Mouse (Mus musculus) embryonic facial prominence, embryonic 11.5 days (tissue): ENCODE data around the gene Borcs6. TPM values are rescaled to one million over a fixed set of nuclear protein-coding genes. Genes with fewer than 3 reads are reported as not detected.

Experiments used
- ATAC-seq: fragments of 200-750 bp; cut with Nextera tagmentation; replicated peaks from 2 replicates; pipeline ENCODE4 v1.8.0; 2017; ENCODE audit warnings: low read depth; ENCODE audit not compliant: insufficient number of reproducible peaks, low FRiP score, low TSS enrichment
- DNase-seq: peaks from one replicate; pipeline ENCODE4 v3.0.0-alpha.2; 2015; ENCODE audit warnings: low spot score
- H3K27ac ChIP-seq: fragments of 300-500 bp; sonication (generic); replicated peaks from 2 replicates; pipeline ENCODE4 v1.5.1; 2014; ENCODE audit warnings: mild to moderate bottlenecking, low read depth, low read length, control low read depth
- H3K27me3 ChIP-seq: fragments of 300-500 bp; sonication (generic); 2 replicates; pipeline ENCODE4 v1.6.1; 2014; ENCODE audit warnings: mild to moderate bottlenecking, low read length, moderate library complexity, mixed read lengths; ENCODE audit not compliant: control insufficient read depth, insufficient read depth
- H3K36me3 ChIP-seq: fragments of 300-500 bp; sonication (generic); replicated peaks from 2 replicates; pipeline ENCODE4 v1.6.1; 2014; ENCODE audit warnings: low read depth, mild to moderate bottlenecking, low read length, moderate library complexity, mixed read lengths; ENCODE audit not compliant: control insufficient read depth, insufficient read depth
- H3K4me1 ChIP-seq: fragments of 300-500 bp; sonication (generic); 2 replicates; pipeline ENCODE4 v1.6.1; 2014; ENCODE audit warnings: low read length, mixed read lengths; ENCODE audit not compliant: control insufficient read depth, insufficient read depth
- H3K4me2 ChIP-seq: fragments of 300-500 bp; sonication (generic); 2 replicates; pipeline ENCODE4 v1.6.1; 2014; ENCODE audit warnings: low read depth, mild to moderate bottlenecking, control low read depth, low read length, moderate library complexity
- H3K4me3 ChIP-seq: fragments of 300-500 bp; sonication (generic); 2 replicates; pipeline ENCODE4 v1.5.1; 2014; ENCODE audit warnings: low read depth, low read length, control low read depth
- H3K9ac ChIP-seq: fragments of 300-500 bp; sonication (generic); replicated peaks from 2 replicates; pipeline ENCODE4 v1.6.1; 2014; ENCODE audit warnings: mild to moderate bottlenecking, control low read depth, low read length
- H3K9me3 ChIP-seq: fragments of 300-500 bp; sonication (generic); replicated peaks from 2 replicates; pipeline ENCODE4 v1.6.1; 2016; ENCODE audit warnings: mild to moderate bottlenecking, low read length, inconsistent platforms, mixed read lengths; ENCODE audit not compliant: control insufficient read depth
- WGBS: fragments of 180-500 bp; shearing (Covaris S2); extraction: QIAGEN DNeasy Blood & Tissue Kit; methylation state at CpG from one replicate; pipeline ENCODE4 v1.1.7; 2014; 5-methylcytosine and 5-hydroxymethylcytosine counted together
- polyA plus RNA-seq: library from polyadenylated mRNA; unstranded; fragments of >200 nt; fragmentation: Nextera tagmentation; extraction: Ambion mirVana; gene quantifications from 2 replicates; pipeline ENCODE4 v1.2.1, GENCODE M21; 2014

Borcs6 gene
- polyA plus RNA-seq, 1 experiment from 2014 or later, result 6.4 TPM

DNA sequence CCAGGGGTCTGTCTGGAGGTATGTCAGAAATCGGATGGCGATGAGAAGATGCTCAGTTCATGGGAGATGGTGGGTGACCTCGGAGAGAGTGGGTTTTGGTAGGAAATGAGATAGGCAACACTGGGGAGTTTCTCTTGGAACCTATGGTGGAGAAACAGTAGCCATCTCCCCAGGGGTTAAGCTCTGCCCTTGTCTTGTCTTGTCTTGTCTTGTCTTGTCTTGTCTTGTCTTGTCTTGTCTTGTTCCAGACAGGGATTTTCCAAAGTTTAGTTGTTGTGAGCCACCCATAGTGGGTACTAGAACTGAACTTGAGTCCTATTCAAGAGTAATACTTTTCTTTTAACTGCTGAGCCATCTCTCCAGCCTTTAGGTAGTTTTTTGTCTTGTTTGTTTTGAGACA is 33.0 kb upstream of the Borcs6 start:
- Histone ChIP-seq H3K4me3 (no peak overlapping the region), H3K9ac (no peak overlapping the region), H3K4me1 (no peaks in the 10 kb centered on the region), H3K9me3 (no peaks in the 10 kb centered on the region), H3K4me2 (no peak overlapping the region), H3K36me3 (peaks cover 41% of the 10 kb centered on the region), H3K27ac (no peak overlapping the region), H3K27me3 (no peaks in the 10 kb centered on the region)
- WGBS, result 91% methylated on average over 3 of the region's 3 CpGs
- ATAC-seq, result no peak
- no peak for DNase-seq

DNA sequence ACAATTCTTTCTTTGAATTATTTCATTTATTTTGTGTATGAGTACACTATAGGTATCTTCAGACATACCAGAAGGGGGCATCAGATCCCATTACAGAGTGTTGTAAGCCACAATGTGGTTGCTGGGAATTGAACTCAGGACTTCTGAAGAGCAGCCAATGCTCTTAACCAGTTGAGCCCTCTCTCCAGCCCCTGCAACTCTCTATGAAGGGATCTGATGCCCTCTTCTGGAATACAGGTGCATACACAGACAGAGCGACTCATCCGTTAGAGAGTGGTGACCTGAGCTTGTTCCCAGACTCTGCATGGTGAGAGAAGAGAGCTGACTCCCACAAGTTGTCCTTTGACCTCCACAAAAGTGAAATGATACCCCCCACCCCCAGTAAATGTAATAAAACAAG is 30.7 kb upstream of the Borcs6 start:
- Histone ChIP-seq H3K4me3 (no peak overlapping the region), H3K4me2 (no peak overlapping the region), H3K27ac (no peak overlapping the region), H3K27me3 (no peaks in the 10 kb centered on the region), H3K36me3 (peaks cover 25% of the 10 kb centered on the region), H3K9ac (no peak overlapping the region), H3K9me3 (no peaks in the 10 kb centered on the region), H3K4me1 (no peaks in the 10 kb centered on the region)
- 68% methylated on average over 2 of the region's 2 CpGs for WGBS
- no peak for ATAC-seq
- peak; percentile 27 for DNase-seq

DNA sequence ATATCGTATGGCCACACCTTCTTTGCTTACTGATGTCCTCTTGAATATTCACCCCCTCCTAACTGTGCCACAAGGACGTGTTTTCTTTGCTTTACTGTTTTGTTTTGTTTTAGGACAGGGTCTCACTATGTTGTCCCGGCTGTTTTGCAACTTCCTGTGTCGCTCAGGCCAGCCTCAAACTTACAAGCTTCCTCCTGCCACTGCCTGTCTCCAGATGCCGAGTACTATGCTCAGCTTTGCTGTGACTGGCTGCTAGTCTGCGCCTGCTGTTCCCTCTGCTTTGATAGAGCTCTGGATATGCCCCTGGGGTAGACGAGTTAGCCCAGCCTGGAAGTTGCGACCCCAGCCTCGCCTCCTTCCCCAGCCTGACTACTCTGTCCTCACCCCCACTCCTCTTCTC is 26.0 kb upstream of the Borcs6 start:
- no peaks in the 10 kb centered on the region for H3K4me1 ChIP-seq
- no peak overlapping the region for H3K9ac ChIP-seq
- no peak overlapping the region for H3K4me3 ChIP-seq
- WGBS, result 68% methylated on average over 9 of the region's 9 CpGs
- DNase-seq (no peak), ATAC-seq (no peak)
- no peak overlapping the region for H3K4me2 ChIP-seq
- H3K27ac ChIP-seq, result no peak overlapping the region
- H3K9me3 ChIP-seq, result no peaks in the 10 kb centered on the region
- H3K36me3 ChIP-seq, result peaks cover 7% of the 10 kb centered on the region
- H3K27me3 ChIP-seq, result no peaks in the 10 kb centered on the region

DNA sequence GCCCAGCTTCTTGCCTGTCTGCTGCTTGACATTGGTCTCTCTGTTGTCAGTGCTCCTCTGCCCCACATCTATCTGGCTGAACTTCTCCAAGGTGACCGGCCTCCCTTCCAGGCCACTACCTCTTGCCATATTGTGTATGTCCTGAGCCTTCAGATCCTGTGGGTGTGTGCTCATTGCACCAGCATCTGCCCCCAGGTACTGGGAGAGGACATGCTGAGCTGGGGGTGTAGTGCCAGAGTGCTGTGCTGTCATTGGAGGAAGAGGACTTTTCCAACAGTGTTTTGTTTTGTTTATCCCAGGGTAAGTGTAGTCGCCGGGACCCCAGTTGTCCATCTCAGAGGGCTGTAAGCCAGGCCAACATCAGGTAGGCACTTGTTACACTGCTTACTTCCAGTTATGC is 24.9 kb upstream of the Borcs6 start:
- H3K27me3 ChIP-seq, result no peaks in the 10 kb centered on the region
- H3K9ac ChIP-seq, result no peak overlapping the region
- no peaks in the 10 kb centered on the region for H3K4me1 ChIP-seq
- DNase-seq (no peak), ATAC-seq (no peak)
- H3K36me3 ChIP-seq, result peaks cover 7% of the 10 kb centered on the region
- H3K4me3 ChIP-seq, result no peak overlapping the region
- H3K9me3 ChIP-seq, result no peaks in the 10 kb centered on the region
- WGBS, result 91% methylated on average over 3 of the region's 3 CpGs
- H3K27ac ChIP-seq, result no peak overlapping the region
- H3K4me2 ChIP-seq, result no peak overlapping the region

DNA sequence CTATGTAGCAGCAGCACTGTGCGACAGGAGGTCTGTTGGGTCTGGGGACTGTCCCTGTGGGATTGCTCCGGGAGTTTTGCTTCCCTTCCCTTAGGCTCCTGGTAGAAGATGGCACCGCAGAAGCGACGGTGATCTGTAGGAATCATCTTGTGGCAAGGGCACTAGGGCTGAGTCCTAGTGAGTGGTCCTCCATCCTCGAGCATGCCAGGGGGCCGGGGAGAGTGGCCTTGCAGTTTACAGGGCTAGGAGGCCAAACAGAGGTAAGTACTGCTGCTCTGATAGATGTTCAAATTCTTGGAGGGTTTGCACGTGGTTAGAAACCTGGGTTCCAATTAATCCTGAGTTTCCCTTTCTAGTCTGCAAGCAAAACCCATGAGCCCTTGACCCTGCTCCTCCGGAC is 24.1 kb upstream of the Borcs6 start:
- H3K4me3 ChIP-seq, result no peak overlapping the region
- no peak for ATAC-seq
- peak overlapping the region; percentile 35; the same call in 1 of the 2 replicates for H3K27ac ChIP-seq

DNA sequence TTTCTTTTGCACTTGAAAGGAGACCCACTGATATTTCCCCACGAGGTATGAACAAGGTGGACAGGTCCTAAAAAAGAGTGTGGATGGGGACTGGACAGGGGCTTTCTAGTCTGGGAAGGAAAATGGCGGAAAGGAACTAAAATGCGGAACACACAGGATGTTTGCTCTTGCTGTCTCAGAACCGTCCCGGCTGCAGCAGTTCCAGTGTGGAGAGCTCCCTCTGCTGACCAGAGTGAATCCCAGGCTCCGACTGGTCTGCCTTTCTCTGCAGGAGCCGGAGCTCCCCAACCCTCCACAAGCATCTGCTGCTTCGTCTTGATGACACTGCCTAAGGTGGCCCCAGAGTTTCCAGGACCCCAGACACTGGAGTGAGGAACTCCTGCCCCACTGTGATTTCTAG is 23.7 kb upstream of the Borcs6 start:
- Histone ChIP-seq H3K27ac (peak overlapping the region; percentile 35), H3K4me2 (no peak overlapping the region), H3K27me3 (no peaks in the 10 kb centered on the region), H3K9me3 (no peaks in the 10 kb centered on the region), H3K9ac (peak overlapping the region; percentile 5; the same call in 1 of the 2 replicates), H3K4me3 (no peak overlapping the region), H3K36me3 (peaks cover 3% of the 10 kb centered on the region), H3K4me1 (no peaks in the 10 kb centered on the region)
- 8% methylated on average over 8 of the region's 8 CpGs for WGBS
- ATAC-seq (peak; percentile 8; the same call in 1 of the 2 replicates), DNase-seq (peak; percentile 92)

More for the DNA sequence above, 24.1 kb upstream of the Borcs6 start:
- WGBS, result 74% methylated on average over 9 of the region's 9 CpGs
- Histone ChIP-seq H3K4me1 (no peaks in the 10 kb centered on the region), H3K9ac (peak overlapping the region; percentile 5; the same call in 1 of the 2 replicates), H3K27me3 (no peaks in the 10 kb centered on the region), H3K36me3 (peaks cover 7% of the 10 kb centered on the region), H3K9me3 (no peaks in the 10 kb centered on the region), H3K4me2 (no peak overlapping the region)
- no peak for DNase-seq

DNA sequence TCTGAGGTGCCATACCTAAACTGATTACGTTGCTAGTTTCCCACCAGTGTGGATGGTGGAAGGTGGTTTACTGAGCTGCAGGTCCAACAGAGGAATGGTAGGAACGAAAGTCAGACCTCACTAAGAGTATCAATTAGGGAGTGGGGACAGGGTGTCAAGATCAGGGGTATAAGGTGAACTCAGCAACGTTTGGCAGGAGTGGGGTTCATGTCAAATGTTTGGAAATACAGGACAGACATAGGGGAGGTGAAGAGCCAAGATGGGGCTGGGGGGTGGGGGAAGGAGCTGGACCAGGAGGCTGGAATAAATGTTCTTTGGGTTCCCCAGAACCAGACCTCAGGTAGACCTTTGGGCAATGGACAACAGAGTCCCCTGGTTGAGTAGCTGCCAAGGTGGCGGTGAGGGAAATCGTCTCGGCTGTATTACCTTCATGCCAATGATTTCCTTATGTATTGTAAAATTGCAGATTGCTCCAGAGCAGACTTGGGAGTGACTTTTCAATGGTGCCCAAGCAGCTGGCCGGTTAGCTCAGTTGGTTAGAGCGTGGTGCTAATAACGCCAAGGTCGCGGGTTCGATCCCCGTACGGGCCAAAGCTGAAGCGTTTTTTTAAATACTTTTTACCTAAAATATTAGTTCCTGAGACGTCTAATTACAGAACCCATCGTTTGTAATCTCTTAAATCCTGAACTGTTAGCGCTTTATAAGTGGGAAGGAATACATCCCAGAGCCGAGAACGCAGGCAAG is 22.9 kb upstream of the Borcs6 start:
- WGBS, result 9% methylated on average over 20 of the region's 20 CpGs
- Histone ChIP-seq H3K27ac (peak overlapping the region; percentile 76), H3K9ac (peak overlapping the region; percentile 73)

DNA sequence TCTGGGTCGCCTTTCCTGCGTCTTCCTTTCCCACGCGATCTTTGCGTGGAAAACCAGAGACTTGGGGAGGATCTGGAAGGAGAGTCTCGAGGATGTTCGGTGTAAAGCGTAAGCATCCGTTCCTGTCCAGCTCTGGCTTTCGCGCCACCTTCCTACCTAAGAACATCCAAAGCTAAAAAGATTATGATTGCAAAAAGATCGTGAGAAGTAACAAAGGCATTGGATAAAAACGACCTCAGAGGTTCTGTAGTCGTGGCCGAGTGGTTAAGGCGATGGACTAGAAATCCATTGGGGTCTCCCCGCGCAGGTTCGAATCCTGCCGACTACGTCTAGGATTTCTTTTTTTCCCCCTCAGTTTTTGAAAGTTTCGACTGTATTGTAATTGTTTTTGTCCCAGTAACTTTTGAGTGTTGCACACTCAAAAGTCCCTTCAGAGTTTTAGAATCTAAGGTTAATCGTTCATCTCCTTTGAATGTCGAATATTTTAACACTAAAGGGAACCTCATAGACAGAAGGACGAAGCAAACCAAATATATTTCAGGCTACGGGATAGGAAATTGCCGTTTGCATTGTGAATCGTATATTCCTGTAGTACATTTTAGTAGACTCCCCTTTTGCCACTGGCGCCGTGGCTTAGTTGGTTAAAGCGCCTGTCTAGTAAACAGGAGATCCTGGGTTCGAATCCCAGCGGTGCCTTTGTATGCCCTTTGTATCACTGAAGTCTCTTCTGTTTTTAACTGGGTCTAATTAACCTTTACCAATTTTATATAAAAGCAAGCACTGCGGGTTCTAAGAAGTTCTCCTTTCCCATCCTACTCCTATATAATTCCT is 22.1 kb upstream of the Borcs6 start:
- Histone ChIP-seq H3K4me1 (no peaks in the 10 kb centered on the region), H3K9ac (peak overlapping the region; percentile 73), H3K27ac (peak overlapping the region; percentile 76), H3K27me3 (no peaks in the 10 kb centered on the region), H3K36me3 (peaks cover 3% of the 10 kb centered on the region), H3K9me3 (no peaks in the 10 kb centered on the region), H3K4me3 (peak overlapping the region; percentile 77), H3K4me2 (peak overlapping the region; percentile 55)
- ATAC-seq (no peak), DNase-seq (peak; percentile 93)
- under 1% methylated on average over 34 of the region's 34 CpGs for WGBS

More for the DNA sequence above, 22.9 kb upstream of the Borcs6 start:
- Histone ChIP-seq H3K36me3 (peaks cover 3% of the 10 kb centered on the region), H3K9me3 (no peaks in the 10 kb centered on the region), H3K4me1 (no peaks in the 10 kb centered on the region), H3K27me3 (no peaks in the 10 kb centered on the region), H3K4me3 (peak overlapping the region; percentile 77), H3K4me2 (peak overlapping the region; percentile 55)
- DNase-seq, result peak; percentile 94
- no peak for ATAC-seq
